Mouse (Mus musculus) ES-E14 (cell line): Measurements from ENCODE around the gene Cox6b1. TPM values are rescaled to one million over a fixed set of nuclear protein-coding genes. Genes with fewer than 3 reads are reported as not detected.
A peak's percentile ranks its signal among the peaks of the same experiment; 100 is the strongest.

ENCODE experiments used
- DNase-seq: peaks from one replicate; pipeline ENCODE4 v3.0.0-alpha.2; 2013; ENCODE audit warnings: low read depth, low spot score
- H3K27ac ChIP-seq: 2 replicates; pipeline ENCODE4 v1.5.1; 2012; ENCODE audit warnings: low read depth, mild to moderate bottlenecking, low read length, moderate library complexity, mixed read lengths; ENCODE audit not compliant: poor library complexity, insufficient read depth, severe bottlenecking
- H3K36me3 ChIP-seq: 2 replicates; pipeline ENCODE4 v1.6.1; 2012; ENCODE audit warnings: mild to moderate bottlenecking, low read length, moderate library complexity, mixed read lengths; ENCODE audit not compliant: control insufficient read depth, poor library complexity, insufficient read depth, severe bottlenecking
- H3K4me1 ChIP-seq, 2 experiments: fragments of 150-350 bp in 1 of 2; sonication (generic) in 1 of 2; 2 replicates each; pipeline ENCODE4 v1.6.1; 2012; ENCODE audit warnings: low read length in 2 of 2, mild to moderate bottlenecking in 1 of 2, mixed read lengths in 1 of 2; ENCODE audit not compliant: control insufficient read depth in 2 of 2, insufficient read depth in 2 of 2, poor library complexity in 1 of 2
- H3K4me3 ChIP-seq, 2 experiments: fragments of 150-350 bp in 1 of 2; sonication (generic) in 1 of 2; 2 replicates each; pipeline ENCODE4 v1.5.1; 2012; ENCODE audit warnings: low read length in 2 of 2, low read depth in 1 of 2, mild to moderate bottlenecking in 1 of 2, mixed read lengths in 1 of 2; ENCODE audit not compliant: insufficient read depth in 1 of 2, poor library complexity in 1 of 2, severe bottlenecking in 1 of 2
- H3K9ac ChIP-seq: 2 replicates; pipeline ENCODE4 v1.6.1; 2012; ENCODE audit warnings: low read depth, mild to moderate bottlenecking, low read length, mixed read lengths; ENCODE audit not compliant: poor library complexity, insufficient read depth, severe bottlenecking
- H3K9me3 ChIP-seq: fragments of 150-350 bp; sonication (generic); 2 replicates; pipeline ENCODE4 v1.6.1; 2012; ENCODE audit warnings: low read depth, mild to moderate bottlenecking, low read length; ENCODE audit not compliant: control insufficient read depth, insufficient read depth
- CHD2 ChIP-seq: IDR thresholded peaks from 2 replicates; pipeline ENCODE4 v1.6.1; 2014; ENCODE audit warnings: mild to moderate bottlenecking, low read depth, low read length, inconsistent platforms
- HCFC1 ChIP-seq: IDR thresholded peaks from 2 replicates; pipeline ENCODE4 v1.6.1; 2012; ENCODE audit warnings: low read length, inconsistent platforms, borderline replicate concordance; ENCODE audit not compliant: insufficient read depth
- MAFK ChIP-seq: IDR thresholded peaks from 2 replicates; pipeline ENCODE4 v1.6.1; 2014; ENCODE audit warnings: mild to moderate bottlenecking, low read depth, low read length, inconsistent platforms; ENCODE audit not compliant: insufficient read depth
- ZC3H11A ChIP-seq: IDR thresholded peaks from 2 replicates; pipeline ENCODE4 v1.6.1; 2012; ENCODE audit warnings: low read depth, mild to moderate bottlenecking, inconsistent platforms, low read length, borderline replicate concordance
- ZNF384 ChIP-seq: IDR thresholded peaks from 2 replicates; pipeline ENCODE4 v1.6.1; 2012; ENCODE audit warnings: low read depth, low read length, inconsistent platforms
- in situ Hi-C, 2 experiments: fragments of 600-800 bp; cut with MboI; formaldehyde crosslinking; loops; one replicate each; pipeline ENCODE4 v1.15.1; 2025; ENCODE audit warnings: low sequenced_read_pairs in 2 of 2, inconsistent platforms in 1 of 2; ENCODE audit not compliant: unreplicated experiment in 2 of 2
- total RNA-seq: library from RNA; depleted of rRNA; stranded (reverse); fragments of 300-350 nt; gene quantifications from 2 replicates; pipeline ENCODE4 v1.2.3, GENCODE M21; 2012

The Cox6b1 gene
- total RNA-seq, 1 experiment, result 478 TPM

DNA sequence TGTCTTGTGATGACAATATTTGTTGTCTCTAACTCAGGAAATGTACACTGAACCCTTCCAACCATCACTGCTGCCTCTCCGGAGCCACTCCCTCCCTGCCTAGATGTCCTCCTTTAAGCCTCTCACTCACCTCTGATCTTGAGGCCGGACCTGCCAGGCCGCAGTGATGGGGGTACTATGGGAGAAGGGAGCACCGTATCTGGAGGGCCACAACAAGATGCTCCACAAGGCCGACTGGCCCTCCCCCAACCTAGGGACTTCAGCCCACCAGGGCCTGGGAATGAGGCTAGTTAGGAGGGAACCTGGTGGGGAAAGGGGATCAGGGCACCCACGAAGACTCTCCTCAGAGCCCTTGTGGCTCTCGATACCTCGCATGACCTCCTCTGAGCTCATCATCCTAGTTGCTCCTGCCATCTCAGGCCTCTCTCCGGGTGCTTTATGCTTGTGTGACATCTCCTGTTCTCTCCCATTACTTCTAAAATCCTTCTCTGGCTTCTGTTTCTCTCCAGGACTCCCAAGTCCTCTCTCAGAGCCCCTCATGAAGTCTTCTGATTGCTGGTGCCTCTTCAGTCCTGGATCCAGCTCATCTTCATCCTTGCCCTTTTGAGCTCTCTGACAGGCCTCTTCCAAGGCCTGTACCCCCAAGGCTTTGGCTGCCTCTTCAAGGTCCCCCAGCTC is 34.9 kb downstream of the Cox6b1 start:
- H3K4me1 ChIP-seq, result peaks cover 4 to 30% of the 10 kb centered on the region in 2 experiments
- TF ChIP-seq CHD2 (no peak), ZC3H11A (no peak), MAFK (no peak), ZNF384 (no peak), HCFC1 (no peak)
- H3K9ac ChIP-seq, result 0 out of 2 replicates have a peak overlapping the region, but pooled peaks have one; percentile 10
- peaks cover 8% of the 10 kb centered on the region for H3K36me3 ChIP-seq
- DNase-seq, result no peak
- no peaks in the 10 kb centered on the region for H3K9me3 ChIP-seq
- H3K27ac ChIP-seq, result no peak overlapping the region
- in situ Hi-C loops, result no loop called here
- H3K4me3 ChIP-seq, result no peak overlapping the region

- Histone ChIP-seq H3K27ac (peak overlapping the region; percentile 65), H3K36me3 (peaks cover 22% of the 10 kb centered on the region), H3K4me1 (peaks cover 4 to 32% of the 10 kb centered on the region in 2 experiments), H3K4me3 (peak overlapping the region; percentile 82 to 98), H3K9me3 (no peaks in the 10 kb centered on the region), H3K9ac (peak overlapping the region; percentile 80)
- peak; percentile 88 for DNase-seq
- TF ChIP-seq HCFC1 (no peak), CHD2 (no peak), ZC3H11A (peak; percentile 72; the same call in 1 of the 2 replicates)
- in situ Hi-C loops, result no loop called here
Measured at GRCm38 (mm10) chr7:30589435-30590301, 36.3 kb downstream of the Cox6b1 start.

- peak; percentile 96 for DNase-seq
- no peak for TF ChIP-seq ZC3H11A
- no peak for TF ChIP-seq ZNF384
- TF ChIP-seq MAFK, result no peak
- TF ChIP-seq HCFC1, result peak; percentile 95
- peak; percentile 77 for TF ChIP-seq CHD2
- Histone ChIP-seq H3K4me1 (peaks cover 4 to 29% of the 10 kb centered on the region in 2 experiments), H3K9ac (peak within 1 kb of the TSS; percentile 99), H3K36me3 (peaks cover 30% of the 10 kb centered on the region), H3K27ac (peak within 1 kb of the TSS; percentile 91), H3K4me3 (peak within 1 kb of the TSS; percentile 82 to 98), H3K9me3 (no peaks in the 10 kb centered on the region)
- in situ Hi-C loops, result no loop called here
Measured at GRCm38 (mm10) chr7:30588676-30589434, 37.1 kb downstream of the Cox6b1 start, which contains the start of gene Kmt2b. TSS of gene Kmt2b (minus strand) at chr7:30588726.

DNA sequence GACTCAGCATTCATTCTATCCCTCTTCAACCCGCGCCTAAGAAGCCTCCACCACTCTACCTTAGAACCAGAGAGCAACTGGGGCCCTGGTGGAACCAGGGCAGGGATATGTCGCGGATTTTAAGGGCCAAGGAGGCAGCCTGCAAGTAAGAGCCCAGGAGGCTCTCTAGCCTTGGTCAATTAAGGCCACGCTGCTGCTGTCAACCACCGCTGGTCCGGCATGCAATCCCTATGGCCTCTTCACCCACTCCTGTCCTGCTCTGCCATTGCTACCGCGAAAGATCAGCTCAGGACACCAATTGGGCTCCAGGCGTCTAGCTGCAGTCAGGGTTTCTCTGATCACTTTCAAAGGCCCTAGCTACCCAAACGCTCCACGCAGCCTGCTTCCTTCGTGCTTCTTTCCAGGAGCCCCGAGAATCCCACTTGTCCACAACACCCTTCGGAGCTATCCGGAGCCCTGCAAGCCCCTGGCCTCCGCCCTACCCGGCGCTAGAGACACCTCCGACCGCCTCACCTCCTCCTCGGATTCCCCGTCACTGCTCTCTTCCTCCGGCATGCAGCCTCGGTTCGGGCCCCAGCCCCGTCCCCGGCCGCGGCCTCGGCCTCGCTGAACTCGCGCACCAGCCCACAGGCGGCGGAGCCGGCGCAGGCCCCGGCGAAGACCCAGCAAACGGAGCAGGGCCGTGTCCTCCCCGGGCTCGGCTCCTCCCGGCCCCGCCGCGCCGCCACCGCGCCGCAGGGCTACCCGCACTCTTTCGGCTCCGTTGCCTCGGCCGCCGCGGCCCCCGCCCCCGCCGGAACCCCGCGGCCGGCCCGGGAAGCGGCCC is 37.9 kb downstream of the Cox6b1 start:
- H3K27ac ChIP-seq, result peak overlapping the region; percentile 91
- H3K4me3 ChIP-seq, result peak overlapping the region; percentile 82 to 98
- no peak for TF ChIP-seq ZC3H11A
- no peak for TF ChIP-seq CHD2
- TF ChIP-seq ZNF384, result no peak
- no peaks in the 10 kb centered on the region for H3K9me3 ChIP-seq
- peaks cover 37% of the 10 kb centered on the region for H3K36me3 ChIP-seq
- DNase-seq, result no peak
- peak overlapping the region; percentile 99 for H3K9ac ChIP-seq
- peaks cover 4 to 25% of the 10 kb centered on the region in 2 experiments; a peak in 3 of 4 replicates for H3K4me1 ChIP-seq
- in situ Hi-C loops, result no loop called here
